Mouse (Mus musculus): ENCODE measurements around the gene Gm17018.
A peak's percentile ranks its signal among the peaks of the same experiment; 100 is the strongest.

Gene Gm17018

GRCm38 (mm10) chr19:45589761-45590160 is 29.3 kb downstream of the Gm17018 start:
- peak in 1 of 2 experiments; percentile 43 for DNase-seq

GRCm38 (mm10) chr19:45591704-45592103 is 31.3 kb downstream of the Gm17018 start:
- peak; percentile 45 to 47 for DNase-seq

- DNase-seq = peak; percentile 49 to 56
These were observed 32.5 kb downstream of the Gm17018 start for GRCm38 (mm10) chr19:45592916-45593315.

GRCm38 (mm10) chr19:45594079-45594478 is 33.7 kb downstream of the Gm17018 start:
- DNase-seq = no peak

GRCm38 (mm10) chr19:45595481-45595880 is 35.1 kb downstream of the Gm17018 start:
- DNase-seq = no peak

- DNase-seq = peak in 1 of 2 experiments; percentile 22
These were observed 35.6 kb downstream of the Gm17018 start for GRCm38 (mm10) chr19:45596019-45596418.

GRCm38 (mm10) chr19:45596434-45596833 is 36.0 kb downstream of the Gm17018 start:
- DNase-seq = no peak

- no peak for DNase-seq
These were observed 36.7 kb downstream of the Gm17018 start for GRCm38 (mm10) chr19:45597106-45597505.

GRCm38 (mm10) chr19:45602606-45603005 is 42.2 kb downstream of the Gm17018 start:
- DNase-seq = no peak

GRCm38 (mm10) chr19:45606701-45607100 is 46.3 kb downstream of the Gm17018 start:
- peak; percentile 46 to 57 for DNase-seq

- no peak for DNase-seq
These were observed 47.1 kb downstream of the Gm17018 start for GRCm38 (mm10) chr19:45607479-45607878.

GRCm38 (mm10) chr19:45608648-45609339 is 48.4 kb downstream of the Gm17018 start:
- DNase-seq = no peak

- peak; percentile 58 to 70 for DNase-seq
These were observed 50.4 kb downstream of the Gm17018 start for GRCm38 (mm10) chr19:45610823-45611222.

GRCm38 (mm10) chr19:45614375-45614774 is 54.0 kb downstream of the Gm17018 start:
- peak; percentile 37 to 49 for DNase-seq

- DNase-seq = peak; percentile 22 to 30
These were observed 54.5 kb downstream of the Gm17018 start for GRCm38 (mm10) chr19:45614928-45615327.

- DNase-seq = no peak
These were observed 55.2 kb downstream of the Gm17018 start for GRCm38 (mm10) chr19:45615415-45616213.

GRCm38 (mm10) chr19:45616214-45616518 is 55.8 kb downstream of the Gm17018 start:
- DNase-seq = no peak

GRCm38 (mm10) chr19:45616735-45617134 is 56.3 kb downstream of the Gm17018 start:
- DNase-seq = no peak

- no peak for DNase-seq
These were observed 57.8 kb downstream of the Gm17018 start for GRCm38 (mm10) chr19:45618184-45618583.

- DNase-seq = no peak
These were observed 59.5 kb downstream of the Gm17018 start for GRCm38 (mm10) chr19:45619744-45620501.

GRCm38 (mm10) chr19:45621061-45621460 is 60.6 kb downstream of the Gm17018 start:
- peak in 1 of 2 experiments; percentile 14 for DNase-seq

- no peak for DNase-seq
These were observed 61.7 kb downstream of the Gm17018 start for GRCm38 (mm10) chr19:45622144-45622543.

GRCm38 (mm10) chr19:45623710-45624109 is 63.3 kb downstream of the Gm17018 start:
- no peak for DNase-seq
